Mouse (Mus musculus): ENCODE data around the gene OR5BS1P. TPM values are rescaled to one million over a fixed set of nuclear protein-coding genes. Genes with fewer than 3 reads are reported as not detected.

The OR5BS1P gene
- polyA plus RNA-seq, 1 experiment from 2014 or later = not detected

DNA sequence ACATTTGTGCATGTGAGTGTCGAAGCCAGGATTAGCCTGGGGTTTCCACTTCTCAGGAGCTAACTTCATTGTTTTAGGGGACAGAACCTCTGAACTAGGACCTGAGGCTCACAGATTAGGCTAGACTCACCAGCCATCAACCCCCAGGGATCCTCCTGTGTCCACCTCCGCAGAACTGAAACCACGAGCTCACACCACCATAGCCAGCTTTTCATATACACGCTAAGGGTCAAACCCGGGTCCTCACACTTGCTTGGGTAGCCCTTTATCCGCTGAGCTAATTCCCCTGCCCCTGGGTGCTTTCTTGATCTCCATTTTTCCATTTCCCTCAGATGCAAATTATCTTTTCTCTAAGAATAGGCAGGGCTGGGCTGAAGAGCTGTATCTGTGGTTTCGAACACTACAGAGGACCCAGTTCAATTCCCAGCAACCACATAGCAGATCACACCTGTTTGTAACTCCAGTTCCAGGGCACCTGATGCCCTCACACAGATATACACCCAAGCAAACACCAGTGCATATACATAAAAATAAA is 9.9 kb downstream of the OR5BS1P start:
- Histone ChIP-seq H3K27me3 (no peaks in the 10 kb centered on the region), H3K36me3 (no peaks in the 10 kb centered on the region), H3K4me3 (no peak overlapping the region), H3K4me1 (replicated peaks) (no peaks in the 10 kb centered on the region), H3K4me2 (no peak overlapping the region), H3K27ac (replicated peaks) (no peak overlapping the region), H3K9ac (no peak overlapping the region), H3K9me3 (no peaks in the 10 kb centered on the region)
- 76% methylated on average over 7 of the region's 7 CpGs for WGBS
- ATAC-seq (ENCODE audit: low FRiP score, low read depth) = no peak

DNA sequence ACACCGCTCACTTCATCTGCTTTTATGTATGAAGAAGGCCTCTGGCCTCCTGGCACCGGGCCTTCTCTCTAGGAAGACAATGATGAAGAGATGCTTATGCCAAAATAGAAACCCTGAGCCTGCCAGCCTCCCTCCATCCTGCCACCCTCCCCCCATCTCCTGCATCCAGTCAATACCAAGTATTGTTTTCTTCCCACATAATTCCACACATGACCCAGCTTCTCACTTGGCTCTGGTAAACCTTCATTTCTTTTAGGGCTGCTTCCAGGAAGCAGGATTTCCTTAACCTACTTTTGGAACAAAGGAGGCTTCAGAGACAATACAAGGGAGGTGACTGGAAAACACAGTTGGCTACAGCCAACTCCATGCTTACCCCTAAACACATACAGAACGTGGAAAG is 13.0 kb downstream of the OR5BS1P start, which contains the start of gene Lalba:
TSS of gene Lalba (minus strand) at position 21 of the 400 bp plus-strand sequence.
- WGBS = 54% methylated on average over 3 of the region's 3 CpGs
- Histone ChIP-seq H3K9ac (no peak within 1 kb of the TSS), H3K4me3 (no peak within 1 kb of the TSS), H3K27me3 (no peaks in the 10 kb centered on the region), H3K4me1 (replicated peaks) (no peaks in the 10 kb centered on the region), H3K27ac (replicated peaks) (no peak within 1 kb of the TSS), H3K36me3 (no peaks in the 10 kb centered on the region), H3K9me3 (no peaks in the 10 kb centered on the region), H3K4me2 (no peak within 1 kb of the TSS)
- ATAC-seq (ENCODE audit: low FRiP score, low read depth) = no peak

DNA sequence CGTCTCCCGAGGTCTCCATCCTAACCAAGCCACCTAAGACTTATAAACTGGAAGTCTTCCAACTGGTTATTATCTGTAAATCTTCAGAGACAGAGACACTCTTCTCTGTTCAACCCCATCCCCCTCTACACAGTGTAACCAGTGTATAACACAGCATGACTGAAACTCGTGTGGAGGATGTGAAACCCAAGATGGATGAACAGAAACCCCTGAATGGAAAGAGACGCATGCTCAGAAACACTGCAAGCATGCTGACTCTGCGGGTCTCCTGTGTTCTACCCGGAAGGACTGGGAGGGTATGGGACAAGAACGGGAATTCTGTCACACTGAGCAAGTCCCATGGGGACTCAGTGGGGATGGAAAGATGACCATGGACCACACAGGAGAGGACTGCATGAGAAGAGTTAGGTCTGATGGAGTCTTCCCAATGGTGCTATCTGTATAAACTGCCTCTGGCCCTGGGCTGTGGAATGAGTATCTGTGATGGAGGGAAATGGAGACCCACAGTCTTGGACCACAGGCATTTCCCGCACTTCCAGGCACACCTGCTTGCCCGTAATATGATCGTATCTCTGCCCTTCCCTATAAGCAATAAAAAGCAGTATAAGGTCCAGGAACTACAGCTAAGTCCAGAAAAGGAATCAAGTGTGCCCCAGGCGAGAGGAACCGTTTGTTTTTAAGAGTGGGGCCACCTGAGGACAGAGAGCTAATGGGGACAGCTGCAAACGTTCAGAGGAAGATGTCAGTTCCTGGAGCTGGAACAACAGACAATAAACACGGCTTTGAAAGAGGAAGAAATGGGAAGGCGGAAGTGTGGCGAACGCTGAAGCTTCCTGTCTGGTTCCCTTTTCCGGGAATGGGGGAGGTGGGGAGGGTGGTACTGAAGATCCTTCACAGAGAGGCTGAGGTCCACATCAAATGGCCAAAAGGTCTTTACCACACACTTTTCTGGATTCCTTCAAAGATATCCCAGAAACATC is 14.5 kb downstream of the OR5BS1P start:
- H3K9ac ChIP-seq = no peak overlapping the region
- H3K4me3 ChIP-seq = no peak overlapping the region
- ATAC-seq (ENCODE audit: low FRiP score, low read depth) = no peak
- no peak overlapping the region for H3K4me2 ChIP-seq
- no peak overlapping the region for H3K27ac ChIP-seq (replicated peaks)
- H3K4me1 ChIP-seq (replicated peaks) = no peaks in the 10 kb centered on the region
- H3K27me3 ChIP-seq = no peaks in the 10 kb centered on the region
- no peaks in the 10 kb centered on the region for H3K36me3 ChIP-seq
- no peaks in the 10 kb centered on the region for H3K9me3 ChIP-seq
- WGBS = 79% methylated on average over 18 of the region's 18 CpGs

DNA sequence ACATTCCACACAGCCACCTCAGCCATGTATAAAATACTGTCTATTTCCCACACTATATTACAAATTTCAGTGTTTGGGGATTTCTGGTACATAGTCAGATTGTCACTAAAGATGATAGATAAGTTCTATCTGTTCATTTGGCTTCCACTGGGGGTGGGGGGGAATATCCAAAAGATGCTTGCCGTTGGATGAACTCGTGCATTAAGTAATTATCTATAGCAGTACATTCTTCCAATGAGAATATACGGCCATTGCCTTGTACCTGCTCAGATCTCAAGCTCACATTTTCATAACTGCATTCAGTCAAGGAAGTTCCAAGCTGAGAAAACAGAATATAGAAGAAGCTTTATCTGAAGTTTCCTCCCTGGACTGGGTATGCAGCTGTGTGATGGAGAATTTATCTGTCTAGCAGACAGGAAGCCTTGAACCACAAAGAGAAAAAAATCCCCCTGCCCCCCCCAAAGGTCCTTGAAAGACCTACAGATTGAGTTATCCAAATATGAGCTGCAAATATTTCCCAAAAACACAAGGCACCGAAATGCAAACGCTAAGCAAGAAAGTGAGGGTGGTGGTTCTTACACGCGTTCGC is 16.8 kb downstream of the OR5BS1P start:
- Histone ChIP-seq H3K4me2 (no peak overlapping the region), H3K9me3 (no peaks in the 10 kb centered on the region), H3K27me3 (no peaks in the 10 kb centered on the region), H3K4me3 (no peak overlapping the region), H3K36me3 (no peaks in the 10 kb centered on the region), H3K27ac (replicated peaks) (no peak overlapping the region), H3K9ac (no peak overlapping the region), H3K4me1 (replicated peaks) (no peaks in the 10 kb centered on the region)
- no peak for ATAC-seq (ENCODE audit: low FRiP score, low read depth)
- 98% methylated on average over 8 of the region's 8 CpGs for WGBS

DNA sequence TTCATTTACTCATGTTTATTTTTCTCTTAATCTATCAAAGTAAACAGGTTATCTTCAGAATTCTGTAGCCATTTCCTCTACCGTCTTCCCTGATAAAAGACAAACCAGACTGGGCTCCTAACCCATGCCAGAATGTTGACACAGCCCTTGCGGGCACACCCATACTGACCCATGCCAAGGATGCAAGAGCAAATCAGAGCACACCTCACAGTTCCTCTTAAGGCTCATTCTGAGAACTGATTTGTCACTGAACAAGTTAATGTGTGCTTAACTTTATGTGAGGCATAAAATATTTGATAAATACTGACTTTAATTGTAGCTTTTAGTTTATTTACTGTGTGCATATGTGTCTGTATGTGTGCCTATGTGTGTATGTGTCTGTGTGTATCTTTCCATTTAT is 21.6 kb downstream of the OR5BS1P start:
- H3K27ac ChIP-seq (replicated peaks) = no peak overlapping the region
- no peak overlapping the region for H3K4me2 ChIP-seq
- H3K4me1 ChIP-seq (replicated peaks) = no peaks in the 10 kb centered on the region
- no peak for ATAC-seq (ENCODE audit: low FRiP score, low read depth)
- H3K9ac ChIP-seq = no peak overlapping the region
- WGBS = 91% methylated on average over 2 of the region's 2 CpGs
- no peaks in the 10 kb centered on the region for H3K36me3 ChIP-seq
- H3K9me3 ChIP-seq = no peaks in the 10 kb centered on the region
- H3K27me3 ChIP-seq = no peaks in the 10 kb centered on the region
- no peak overlapping the region for H3K4me3 ChIP-seq

DNA sequence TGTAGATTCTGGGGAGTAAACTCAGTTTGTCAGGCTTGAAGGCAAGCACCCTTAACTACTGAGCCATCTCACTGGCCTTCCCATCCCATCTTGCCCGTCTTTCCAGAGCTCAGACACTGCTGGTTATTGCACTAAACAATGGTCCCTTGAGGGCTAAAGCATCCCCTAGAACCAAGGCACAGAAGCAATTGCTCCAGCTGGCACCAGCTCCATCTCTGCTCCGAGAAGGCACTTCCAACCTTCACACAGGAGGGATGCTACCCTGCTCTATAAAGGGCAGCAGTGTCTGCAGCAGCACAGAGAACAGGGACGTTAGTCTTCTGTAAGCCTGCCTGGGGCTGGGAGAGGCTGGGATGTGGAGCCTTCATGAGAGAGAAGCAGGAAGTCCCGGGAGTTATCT is 22.4 kb downstream of the OR5BS1P start, which contains the start of gene Olfr279:
TSS of gene Olfr279 (plus strand) at position 301 of the 400 bp plus-strand sequence.
- no peak for ATAC-seq (ENCODE audit: low FRiP score, low read depth)
- WGBS = 61% methylated on average over 4 of the region's 4 CpGs
- Histone ChIP-seq H3K4me3 (no peak within 1 kb of the TSS), H3K4me2 (no peak within 1 kb of the TSS), H3K36me3 (no peaks in the 10 kb centered on the region), H3K4me1 (replicated peaks) (no peaks in the 10 kb centered on the region), H3K27ac (replicated peaks) (no peak within 1 kb of the TSS), H3K9me3 (no peaks in the 10 kb centered on the region), H3K27me3 (no peaks in the 10 kb centered on the region), H3K9ac (no peak within 1 kb of the TSS)

DNA sequence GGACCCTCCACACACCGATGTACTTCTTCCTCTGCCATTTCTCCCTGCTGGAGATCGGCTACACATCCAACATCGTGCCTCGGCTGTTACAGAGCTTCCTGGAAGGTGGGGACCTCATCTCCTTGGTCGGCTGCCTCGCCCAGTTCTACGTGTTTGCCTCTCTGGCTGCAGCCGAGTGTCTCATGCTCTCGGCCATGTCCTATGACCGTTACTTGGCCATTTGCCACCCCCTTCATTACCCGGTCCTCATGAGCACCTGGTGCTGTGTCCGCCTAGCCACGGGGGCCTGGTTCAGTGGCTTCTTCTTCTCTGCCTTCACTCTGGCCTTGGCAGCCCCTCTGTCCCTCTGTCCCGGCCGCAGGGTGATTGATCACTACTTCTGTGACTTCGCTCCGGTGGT is 27.9 kb downstream of the OR5BS1P start:
- Histone ChIP-seq H3K36me3 (no peaks in the 10 kb centered on the region), H3K4me1 (replicated peaks) (no peaks in the 10 kb centered on the region), H3K9ac (no peak overlapping the region), H3K4me2 (no peak overlapping the region), H3K9me3 (no peaks in the 10 kb centered on the region), H3K4me3 (no peak overlapping the region), H3K27me3 (no peaks in the 10 kb centered on the region), H3K27ac (replicated peaks) (no peak overlapping the region)
- WGBS = 84% methylated on average over 17 of the region's 17 CpGs
- no peak for ATAC-seq (ENCODE audit: low FRiP score, low read depth)

DNA sequence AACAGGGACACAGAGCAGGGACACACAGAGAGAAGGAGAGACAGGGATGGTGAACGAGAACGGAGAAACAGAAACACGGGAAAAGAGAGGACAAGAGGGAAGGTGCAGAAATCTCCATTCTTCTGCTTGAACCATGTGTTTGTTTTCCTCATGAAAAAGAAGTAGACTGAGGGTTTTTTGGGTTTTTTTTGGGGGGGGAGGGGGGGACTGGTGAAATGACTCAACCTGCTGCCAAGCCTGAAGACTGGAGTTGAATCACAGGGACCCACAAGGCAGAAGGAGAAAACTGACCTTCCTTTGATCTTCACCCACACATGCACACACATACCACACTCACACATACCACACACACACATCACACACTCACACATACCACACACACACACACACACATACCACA is 33.6 kb downstream of the OR5BS1P start:
- Histone ChIP-seq H3K4me3 (no peak overlapping the region), H3K27me3 (no peaks in the 10 kb centered on the region), H3K27ac (replicated peaks) (no peak overlapping the region), H3K4me1 (replicated peaks) (0 out of 2 replicates have a peak, but pooled peaks cover 5% of the 10 kb centered on the region), H3K9ac (no peak overlapping the region), H3K4me2 (no peak overlapping the region), H3K36me3 (no peaks in the 10 kb centered on the region), H3K9me3 (no peaks in the 10 kb centered on the region)
- WGBS = 87% methylated on average over 3 of the region's 3 CpGs
- ATAC-seq (ENCODE audit: low FRiP score, low read depth) = no peak

DNA sequence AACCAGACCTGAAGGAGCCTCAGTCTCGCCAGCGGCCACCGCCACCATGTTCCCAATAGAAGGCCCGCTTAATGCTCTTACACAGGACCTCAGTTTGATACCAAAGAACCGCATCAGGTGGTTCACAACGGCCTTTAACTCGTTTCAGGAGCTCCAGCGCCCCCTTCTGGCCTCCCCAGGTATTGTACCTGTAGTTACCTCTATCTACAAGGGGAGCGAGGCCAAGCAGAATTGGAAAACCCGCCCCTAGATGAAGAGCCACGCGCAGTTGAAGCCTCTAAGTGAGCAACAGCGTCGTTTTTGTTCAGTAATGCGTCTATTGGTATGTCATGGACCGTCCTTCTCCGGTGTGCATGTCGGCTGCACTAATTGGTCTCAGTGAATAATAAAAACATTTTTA is 34.8 kb downstream of the OR5BS1P start:
- Histone ChIP-seq H3K4me3 (no peak overlapping the region), H3K9ac (no peak overlapping the region), H3K27me3 (no peaks in the 10 kb centered on the region), H3K4me2 (0 out of 2 replicates have a peak overlapping the region, but pooled peaks have one; percentile 10), H3K36me3 (no peaks in the 10 kb centered on the region), H3K9me3 (no peaks in the 10 kb centered on the region), H3K4me1 (replicated peaks) (0 out of 2 replicates have a peak, but pooled peaks cover 5% of the 10 kb centered on the region), H3K27ac (replicated peaks) (no peak overlapping the region)
- WGBS = 15% methylated on average over 18 of the region's 18 CpGs
- ATAC-seq (ENCODE audit: low FRiP score, low read depth) = no peak

DNA sequence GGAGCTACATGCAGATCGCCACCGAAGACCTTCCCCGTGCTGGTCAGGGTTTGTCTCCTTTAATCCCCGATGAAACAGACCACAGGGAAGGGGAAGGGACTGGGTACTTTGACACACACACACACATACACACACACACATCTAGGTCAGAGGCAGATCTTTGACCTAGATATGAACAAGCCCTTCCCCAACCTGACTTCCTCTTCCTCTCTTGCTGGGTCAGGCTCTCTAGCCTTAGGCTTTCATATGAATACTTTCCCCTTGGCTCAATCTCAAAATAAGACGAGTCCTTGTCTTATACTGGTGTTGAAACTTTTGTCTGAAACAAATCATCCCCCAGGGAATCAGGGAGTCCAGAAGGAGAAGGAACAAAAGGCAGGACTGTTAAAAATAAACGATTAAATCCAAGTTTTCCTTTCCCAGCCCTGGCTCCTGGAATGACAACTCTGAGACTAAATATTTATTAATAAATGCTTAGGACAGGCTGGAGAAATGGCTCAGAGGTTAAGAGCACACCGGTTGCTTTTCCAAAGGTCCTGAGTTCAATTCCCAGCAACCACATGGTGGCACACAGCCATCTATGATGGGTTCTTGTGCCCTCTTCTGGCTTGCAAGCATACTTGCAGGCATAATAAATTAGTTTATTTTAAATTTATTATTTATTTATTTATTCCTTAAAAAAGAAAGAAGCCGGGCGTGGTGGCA is 36.7 kb downstream of the OR5BS1P start:
- no peak overlapping the region for H3K9ac ChIP-seq
- WGBS = 81% methylated on average over 9 of the region's 9 CpGs
- no peak overlapping the region for H3K27ac ChIP-seq (replicated peaks)
- no peak overlapping the region for H3K4me2 ChIP-seq
- no peaks in the 10 kb centered on the region for H3K27me3 ChIP-seq
- H3K4me3 ChIP-seq = no peak overlapping the region
- no peak for ATAC-seq (ENCODE audit: low FRiP score, low read depth)
- H3K36me3 ChIP-seq = no peaks in the 10 kb centered on the region
- no peaks in the 10 kb centered on the region for H3K9me3 ChIP-seq
- H3K4me1 ChIP-seq (replicated peaks) = peaks cover 15% of the 10 kb centered on the region

DNA sequence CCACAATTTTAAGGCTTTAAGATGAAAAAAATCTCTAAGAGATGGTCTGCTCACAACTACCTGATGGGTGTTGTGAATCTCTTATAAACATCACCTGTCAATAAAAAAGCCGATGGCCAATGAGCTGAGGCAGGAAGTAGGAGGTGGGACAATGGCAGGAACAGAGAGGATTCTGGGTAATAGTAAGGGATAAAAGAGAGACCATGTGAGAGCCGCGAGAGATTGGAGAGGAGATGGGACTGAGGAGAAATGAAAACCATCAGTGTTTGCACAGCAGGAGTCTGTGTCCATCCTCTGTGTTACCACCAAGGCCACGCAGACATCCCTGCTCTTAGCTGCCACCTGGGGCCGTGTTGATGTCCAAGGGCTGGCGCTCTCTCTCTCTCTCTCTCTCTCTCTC is 37.6 kb downstream of the OR5BS1P start:
- H3K27me3 ChIP-seq = no peaks in the 10 kb centered on the region

DNA sequence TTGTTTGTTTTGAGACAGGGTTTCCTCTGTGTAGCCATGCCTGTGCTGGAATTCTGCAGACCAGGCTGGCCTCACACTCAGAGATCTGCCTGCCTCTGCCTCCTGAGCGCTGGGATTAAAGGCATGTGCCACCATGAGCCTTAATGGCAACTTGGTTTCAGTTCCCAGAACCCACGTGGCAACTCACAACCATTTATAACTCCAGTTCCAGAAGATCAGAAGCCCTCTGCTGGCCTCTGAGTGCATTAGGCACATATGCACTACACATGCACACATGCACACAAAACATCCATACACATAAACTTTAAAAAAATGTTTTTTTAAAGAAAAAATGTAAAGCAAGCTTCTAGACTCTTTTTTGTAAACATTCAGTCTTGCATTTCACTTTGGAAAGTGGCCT is 39.7 kb downstream of the OR5BS1P start:
- Histone ChIP-seq H3K36me3 (no peaks in the 10 kb centered on the region), H3K4me3 (no peak overlapping the region), H3K4me2 (no peak overlapping the region), H3K9ac (no peak overlapping the region), H3K27ac (replicated peaks) (no peak overlapping the region), H3K27me3 (no peaks in the 10 kb centered on the region), H3K4me1 (replicated peaks) (peaks cover 16% of the 10 kb centered on the region), H3K9me3 (no peaks in the 10 kb centered on the region)
- WGBS = 78% methylated on average over 2 of the region's 2 CpGs
- no peak for ATAC-seq (ENCODE audit: low FRiP score, low read depth)

More for the DNA sequence above, 37.6 kb downstream of the OR5BS1P start:
- 94% methylated on average over 6 of the region's 6 CpGs for WGBS
- H3K36me3 ChIP-seq = no peaks in the 10 kb centered on the region
- H3K4me2 ChIP-seq = no peak overlapping the region
- peaks cover 16% of the 10 kb centered on the region for H3K4me1 ChIP-seq (replicated peaks)
- no peak overlapping the region for H3K9ac ChIP-seq
- no peak for ATAC-seq (ENCODE audit: low FRiP score, low read depth)
- H3K27ac ChIP-seq (replicated peaks) = no peak overlapping the region
- no peak overlapping the region for H3K4me3 ChIP-seq
- no peaks in the 10 kb centered on the region for H3K9me3 ChIP-seq

All from hindbrain, embryonic 15.5 days (tissue).